Mouse (Mus musculus) R1 (cell line): Measurements from ENCODE around the gene Frrs1.
"Not testable (repeated sequence)": the region's sequence is repeated elsewhere in the genome, so short reads cannot be mapped to it uniquely, and the experiment has no call there.

ENCODE experiments used
- DNase-seq: peaks from one replicate; pipeline ENCODE4 v3.0.0-alpha.2; 2018; ENCODE audit warnings: low read depth, low spot score

The Frrs1 gene

GRCm38 (mm10) chr3:116858941-116859685 lies at the start of gene Frrs1:
Gene Frrs1 (plus strand): TSS chr3:116859464.
- DNase-seq: peak; percentile 42

DNA sequence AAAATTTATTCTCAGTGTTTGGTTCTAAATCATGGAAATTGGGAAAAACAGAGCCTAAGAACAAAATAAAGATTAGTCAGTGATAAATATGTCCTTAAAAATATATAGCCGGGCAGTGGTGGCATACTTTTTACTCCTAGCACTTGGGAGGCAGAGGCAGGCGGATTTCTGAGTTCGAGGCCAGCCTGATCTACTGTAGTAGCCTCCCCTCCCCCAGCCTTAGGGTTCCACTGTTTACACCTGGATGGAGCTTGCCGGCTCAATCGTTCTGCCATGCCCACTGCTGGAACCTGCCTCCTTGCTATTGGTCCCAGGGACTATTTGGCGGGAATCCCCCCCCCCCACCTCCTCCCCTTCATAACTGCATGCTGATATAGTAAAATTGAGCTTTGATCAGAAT lies 48.9 kb upstream of the Frrs1 start:
- DNase-seq: not testable (repeated sequence)

DNA sequence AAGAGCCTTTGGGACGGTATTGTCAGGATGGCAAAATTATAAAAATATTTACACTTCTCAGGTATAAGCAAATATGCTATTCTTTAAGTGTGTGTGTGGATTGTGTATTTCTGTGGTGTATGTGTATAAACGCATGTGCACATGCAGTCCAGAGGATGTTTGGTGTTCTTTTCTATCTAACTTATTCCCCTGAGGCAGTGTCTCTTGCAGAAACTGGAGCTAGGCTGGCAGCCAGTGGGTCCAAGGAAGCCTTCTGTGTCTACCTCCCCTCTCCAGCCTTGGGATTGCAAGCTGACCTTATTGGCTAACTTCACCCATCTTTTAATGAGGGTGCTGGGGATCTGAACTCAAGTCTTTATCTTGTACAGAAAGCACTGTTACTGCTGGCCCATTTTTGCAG lies 46.3 kb upstream of the Frrs1 start:
- no peak for DNase-seq

DNA sequence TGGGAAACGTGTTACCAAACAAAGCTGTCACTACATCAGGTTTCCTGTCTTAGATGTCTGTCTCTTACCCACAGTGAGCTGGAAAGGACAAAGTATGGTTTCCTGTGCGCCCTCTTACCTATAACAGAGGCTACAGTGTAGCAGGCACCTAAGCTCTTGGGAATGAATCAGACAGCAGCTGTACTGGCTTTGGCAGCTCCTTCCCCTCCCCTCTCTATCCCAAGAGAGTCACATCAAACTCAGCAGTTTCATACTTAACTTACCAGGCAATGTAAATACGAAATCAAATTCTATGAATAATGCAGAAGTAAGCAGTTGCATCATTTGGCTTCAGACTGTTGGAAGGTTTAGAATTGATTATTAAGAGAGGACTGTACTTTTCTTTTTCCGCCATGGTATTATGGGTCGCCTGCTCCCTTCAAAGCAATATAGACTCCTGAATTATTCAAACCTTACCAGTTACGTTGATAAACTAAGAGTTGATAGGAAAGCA lies 43.9 kb upstream of the Frrs1 start:
- DNase-seq: no peak

DNA sequence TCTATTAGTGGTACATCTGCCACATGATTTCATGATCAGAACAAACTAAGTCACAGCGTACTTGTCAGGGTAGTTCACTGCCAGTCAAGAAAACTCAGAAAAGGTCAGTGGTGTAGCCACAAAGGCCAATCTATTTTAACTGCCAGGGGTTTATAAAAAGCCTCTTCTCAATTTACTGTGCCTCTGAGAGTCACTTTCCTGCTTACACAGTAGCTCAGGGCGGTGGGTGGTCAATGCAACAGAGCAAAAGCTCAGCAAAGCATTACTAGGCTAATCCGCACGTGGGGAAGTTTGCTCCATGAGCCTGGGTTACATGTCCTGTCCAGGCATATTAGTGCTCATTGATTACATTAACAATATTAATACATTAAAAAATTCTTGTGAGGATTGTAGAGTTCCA lies 43.3 kb upstream of the Frrs1 start:
- no peak for DNase-seq

- DNase-seq: no peak
Measured at GRCm38 (mm10) chr3:116816674-116817215, 42.5 kb upstream of the Frrs1 start.

DNA sequence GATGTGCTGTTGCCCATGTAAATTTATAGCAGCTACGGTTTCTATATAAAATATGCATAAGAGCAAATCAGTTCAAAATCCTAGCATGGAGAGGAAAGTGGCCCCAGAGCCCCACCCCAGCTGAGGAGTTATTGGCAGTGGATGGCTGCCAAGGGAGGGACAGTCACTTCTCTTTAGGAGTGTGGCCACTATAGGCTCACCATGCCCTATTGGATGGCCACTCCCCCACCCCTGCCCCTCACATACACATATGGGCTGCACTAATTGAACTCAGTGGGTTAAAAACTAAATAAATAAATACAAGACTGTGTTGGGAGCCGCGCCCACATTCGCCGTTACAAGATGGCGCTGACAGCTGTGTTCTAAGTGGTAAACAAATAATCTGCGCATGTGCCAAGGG lies 42.0 kb upstream of the Frrs1 start:
- no peak for DNase-seq

GRCm38 (mm10) chr3:116826471-116827215 lies 32.6 kb upstream of the Frrs1 start:
- DNase-seq: no peak

- DNase-seq: no peak
Measured at GRCm38 (mm10) chr3:116829274-116829920, 29.9 kb upstream of the Frrs1 start.

GRCm38 (mm10) chr3:116831324-116831723 lies 27.9 kb upstream of the Frrs1 start:
- DNase-seq: no peak

DNA sequence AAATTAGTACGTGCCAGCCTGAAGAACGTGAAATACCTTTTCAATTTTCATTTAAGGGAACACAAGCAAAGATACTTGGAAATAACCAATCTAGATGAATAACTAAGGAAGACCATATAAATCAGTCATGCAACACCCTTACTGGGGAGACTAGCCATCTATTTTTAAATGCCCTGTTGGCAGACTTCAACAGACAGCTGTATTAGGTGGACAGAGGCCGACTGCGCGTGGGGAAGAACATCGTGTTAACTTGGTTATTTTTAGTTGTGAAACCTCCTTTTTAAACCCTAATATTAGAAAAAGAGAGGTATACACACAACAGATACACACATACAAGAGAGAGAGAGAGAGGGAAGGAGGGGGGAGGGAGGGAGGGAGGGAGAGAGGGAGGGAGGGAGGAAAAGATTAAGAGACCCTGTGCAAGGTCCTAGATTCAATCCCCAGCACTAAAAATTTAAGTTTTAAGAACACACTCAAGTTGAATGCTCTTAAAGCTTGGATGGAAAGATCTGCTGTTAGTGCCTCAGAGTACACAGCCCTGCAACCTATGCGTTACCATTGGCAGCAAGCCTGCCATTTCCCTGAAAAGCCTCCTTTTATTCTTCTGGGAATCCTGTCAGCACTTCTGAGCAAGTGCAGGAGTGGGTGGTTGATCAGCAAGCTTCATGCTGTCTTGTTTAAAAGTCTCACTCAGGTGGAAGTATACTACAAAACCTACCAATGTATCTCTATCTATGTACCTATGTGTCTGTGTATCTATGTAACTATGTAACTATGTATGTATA lies 26.5 kb upstream of the Frrs1 start:
- DNase-seq: no peak

DNA sequence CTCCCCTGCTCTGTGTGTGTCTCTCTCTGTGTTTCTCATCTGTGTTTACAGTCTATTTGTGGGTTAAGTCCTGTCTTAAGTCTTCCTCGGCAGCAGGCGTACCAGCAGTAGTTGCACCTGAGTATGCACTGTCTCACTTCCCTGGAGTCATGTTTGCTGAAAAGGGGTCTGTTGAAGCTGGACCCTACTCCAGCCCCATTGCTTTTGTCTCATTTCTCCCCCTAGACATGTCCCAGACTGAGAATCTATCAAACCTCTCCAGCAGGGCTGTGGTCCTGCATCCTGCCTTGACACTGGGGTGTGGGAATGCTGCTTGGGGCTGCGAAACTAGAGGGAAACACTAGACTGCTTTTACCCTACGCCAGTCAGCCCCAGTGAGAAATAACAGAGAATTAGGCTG lies 25.8 kb upstream of the Frrs1 start:
- no peak for DNase-seq

- DNase-seq: no peak
Measured at GRCm38 (mm10) chr3:116834241-116834640, 25.0 kb upstream of the Frrs1 start.

DNA sequence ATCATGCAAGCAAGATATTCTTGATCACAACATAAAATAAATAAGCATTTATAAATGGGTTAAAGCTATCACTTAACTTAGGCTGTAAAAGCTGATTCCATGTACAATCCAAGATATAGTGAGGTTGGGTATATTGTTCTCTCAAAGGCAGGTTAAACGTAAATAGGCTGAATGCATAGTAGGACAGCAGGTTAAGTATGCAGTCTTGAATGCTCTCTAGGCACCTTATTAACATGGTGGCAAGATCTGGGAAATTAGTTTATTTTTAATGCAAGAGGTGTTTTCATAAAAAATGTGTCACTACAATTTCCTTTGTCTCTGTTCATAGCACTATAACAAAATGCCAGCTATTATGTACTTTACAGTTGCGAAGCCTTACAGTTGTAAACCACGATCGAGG lies 23.9 kb upstream of the Frrs1 start:
- DNase-seq: no peak

- peak; percentile 96 for DNase-seq
Measured at GRCm38 (mm10) chr3:116835770-116836680, 23.2 kb upstream of the Frrs1 start.

DNA sequence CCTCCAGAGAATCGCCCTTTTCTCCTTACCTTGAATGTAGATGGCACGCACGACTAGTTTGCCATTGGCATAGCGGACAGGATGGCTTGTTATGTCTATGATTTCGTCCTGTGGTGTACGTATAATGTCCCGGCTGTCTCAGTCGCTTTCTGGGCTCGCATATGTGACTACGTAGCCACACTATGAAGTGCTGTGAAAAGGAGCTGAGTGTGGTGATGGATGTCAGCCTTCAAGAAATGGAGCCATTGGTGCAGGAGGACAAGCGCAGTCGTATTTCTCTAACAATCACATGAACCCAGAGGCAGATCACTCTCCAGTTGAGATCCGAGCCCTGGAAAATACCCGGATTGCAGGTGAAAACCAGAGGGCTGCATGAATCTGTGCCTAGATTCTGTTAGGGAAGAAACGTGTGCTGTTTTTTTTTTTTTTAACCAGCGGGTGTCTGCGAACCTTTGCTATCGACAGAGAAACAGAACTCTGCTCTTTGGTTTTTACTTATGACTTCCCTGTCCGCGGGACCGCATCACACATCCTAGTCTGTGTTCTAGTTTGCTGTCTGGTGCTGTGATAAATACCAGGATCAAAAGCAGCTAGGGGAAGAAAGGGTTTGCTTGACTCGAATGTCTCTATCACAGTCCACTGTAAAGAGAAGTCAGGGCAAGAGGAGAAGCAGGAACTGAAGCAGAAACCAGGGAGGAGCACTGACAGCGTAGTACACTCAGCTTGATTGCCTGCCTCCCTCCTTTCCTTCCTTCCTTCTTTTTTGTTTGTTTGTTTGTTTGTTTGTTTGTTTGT lies 22.4 kb upstream of the Frrs1 start:
- no peak for DNase-seq

DNA sequence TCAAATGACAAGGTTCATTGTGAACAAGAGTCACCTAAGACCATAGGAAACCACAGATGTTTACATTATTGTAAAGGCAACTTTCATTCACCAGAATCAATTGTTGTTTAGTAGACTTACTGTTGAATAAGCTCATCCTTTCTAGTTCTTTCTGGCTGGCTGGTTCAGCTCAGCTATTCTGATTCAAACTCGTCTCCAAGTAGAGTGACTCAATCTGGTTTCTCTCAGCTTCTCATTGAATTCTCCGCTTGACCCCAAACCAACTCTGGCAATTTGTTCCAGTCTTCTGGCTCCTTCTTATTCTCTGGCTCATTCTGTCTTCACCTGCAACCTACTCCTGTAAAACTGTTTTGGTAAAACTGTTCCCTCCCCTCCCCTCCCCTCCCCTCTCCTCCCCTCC lies 18.0 kb upstream of the Frrs1 start:
- DNase-seq: peak; percentile 17

DNA sequence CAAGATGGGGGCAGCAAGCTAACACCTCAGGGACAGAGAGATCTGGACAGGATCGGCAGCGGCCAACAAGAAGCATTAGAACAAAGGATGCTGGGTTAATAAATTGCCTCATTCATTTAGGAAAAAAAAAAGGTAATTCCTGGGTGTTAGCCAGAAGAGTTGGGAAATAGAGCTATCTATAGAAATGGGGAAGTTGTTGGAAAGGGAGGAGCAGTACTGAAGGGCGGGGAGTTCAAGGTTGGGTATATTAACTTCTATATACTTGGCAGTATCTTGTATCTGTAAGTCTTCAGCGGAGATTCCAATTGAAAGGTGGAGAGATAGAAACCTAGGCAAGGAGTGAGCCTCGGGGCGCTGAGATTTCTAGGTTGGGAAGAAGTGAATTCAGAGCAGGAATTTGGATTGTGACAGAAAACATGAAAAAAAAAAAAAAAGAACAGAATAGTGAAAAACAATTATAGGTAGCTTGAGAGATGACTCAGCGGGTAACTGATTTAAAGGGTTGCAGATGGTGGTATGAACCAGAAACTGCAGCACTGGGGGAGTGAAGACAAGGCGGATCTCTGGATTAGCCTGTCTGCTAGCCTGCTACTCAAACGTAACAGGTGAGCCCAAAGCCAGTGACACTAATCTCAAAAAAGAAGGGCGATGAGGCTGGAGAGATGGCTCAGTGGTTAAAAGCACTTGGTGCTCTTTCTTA lies 14.2 kb upstream of the Frrs1 start:
- no peak for DNase-seq

DNA sequence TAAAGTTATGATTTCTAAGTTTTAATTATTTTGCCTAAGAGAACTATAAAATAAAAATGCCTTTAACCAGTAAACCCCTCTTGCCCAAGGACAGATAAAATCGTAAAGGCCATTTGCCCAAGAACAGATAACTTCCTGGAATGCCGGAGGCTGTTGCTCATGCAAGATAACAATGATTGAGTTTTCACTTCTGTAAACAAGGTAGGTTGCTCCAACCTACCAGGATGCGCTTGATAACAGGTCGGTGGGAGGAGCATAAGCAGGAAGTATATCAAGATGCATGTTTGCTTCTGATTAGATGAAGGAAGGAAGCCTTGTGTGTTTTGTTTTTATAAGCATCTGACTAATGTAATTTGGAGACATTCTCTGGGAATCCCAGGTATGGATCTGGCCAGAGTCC lies 13.2 kb upstream of the Frrs1 start:
- DNase-seq: no peak
